Mouse (Mus musculus) liver, adult 10 weeks (tissue): ENCODE measurements around the gene Kcnc3. TPM values are rescaled to one million over a fixed set of nuclear protein-coding genes. Genes with fewer than 3 reads are reported as not detected.

Experiments
- polyA plus RNA-seq: library from polyadenylated mRNA; stranded (reverse); fragments of 350-450 nt; fragmentation: Illumina TruSeq; extraction: RNeasy Lipid Tissue Mini Kit (QIAGEN cat#74804); gene quantifications from one replicate; pipeline ENCODE4 v1.2.3, GENCODE M21; 2014; ENCODE audit warnings: low read depth, low replicate concordance

Kcnc3 gene
- polyA plus RNA-seq, result 0.56 TPM

GRCm38 (mm10) chr7:44590402-44591347, at the start of gene Kcnc3:
TSS of gene Kcnc3 (plus strand) at chr7:44590664.

DNA sequence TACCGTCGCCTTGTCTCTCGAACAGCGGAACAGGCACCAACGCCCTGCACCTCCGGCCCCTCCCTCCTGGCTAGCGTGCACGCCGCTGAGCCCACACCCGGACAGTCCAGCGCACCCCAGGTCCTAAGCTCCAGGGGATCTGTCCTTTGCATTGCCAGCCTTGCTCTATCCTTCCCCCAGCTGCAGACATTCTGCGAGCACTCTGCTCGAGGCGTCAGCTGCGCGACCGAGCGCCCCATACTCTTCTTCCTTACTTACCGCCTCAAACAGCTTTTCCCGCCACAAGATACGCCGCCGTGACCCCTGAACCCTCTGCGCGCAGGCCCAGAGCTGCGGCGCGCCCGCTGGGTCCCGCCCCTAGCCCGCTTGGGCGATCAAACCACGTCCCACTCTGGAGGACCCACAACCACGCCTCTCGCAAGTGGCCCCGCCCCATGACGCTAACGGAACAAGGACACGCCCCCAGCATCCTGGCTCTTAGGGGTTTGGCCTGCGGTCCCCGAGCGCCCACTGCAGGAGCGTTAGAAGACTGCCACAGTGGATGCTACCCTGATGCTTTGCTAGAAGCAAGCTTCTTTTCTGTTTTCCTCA, 41.9 kb upstream of the Kcnc3 start, which contains the start of gene Pold1:
TSS of gene Pold1 (minus strand) at position 353 of the 591 bp plus-strand sequence.

GRCm38 (mm10) chr7:44553826-44554225, 36.6 kb upstream of the Kcnc3 start, which contains the start of gene Nr1h2:
TSS of gene Nr1h2 (minus strand) at chr7:44553951.

GRCm38 (mm10) chr7:44572213-44572701, 18.2 kb upstream of the Kcnc3 start, which contains the start of gene Napsa:
TSS of gene Napsa (plus strand) at chr7:44572380.

Other genes starting within 250 kb of the Kcnc3 start
- gene Syt3, start 206.6 kb upstream of the Kcnc3 start, polyA plus RNA-seq, result not detected
- gene 1700008O03Rik, start 204.8 kb upstream of the Kcnc3 start, polyA plus RNA-seq, result not detected
- gene Lrrc4b, start 161.6 kb upstream of the Kcnc3 start, polyA plus RNA-seq, result not detected
- gene Aspdh, start 125.3 kb upstream of the Kcnc3 start, polyA plus RNA-seq, result 22.2 TPM
- gene Josd2, start 122.7 kb upstream of the Kcnc3 start, polyA plus RNA-seq, result 7.7 TPM
- gene Emc10, start 94.1 kb upstream of the Kcnc3 start, polyA plus RNA-seq, result 4.1 TPM
- gene Fam71e1, start 94.1 kb upstream of the Kcnc3 start, polyA plus RNA-seq, result not detected
- not detected for gene Mybpc2, start 66.0 kb upstream of the Kcnc3 start, polyA plus RNA-seq
- not detected for gene Spib, start 58.6 kb upstream of the Kcnc3 start, polyA plus RNA-seq
- gene Pold1, start 41.8 kb upstream of the Kcnc3 start, polyA plus RNA-seq, result not detected
- gene Nr1h2, start 36.7 kb upstream of the Kcnc3 start, polyA plus RNA-seq, result 2.0 TPM
- gene Napsa, start 18.3 kb upstream of the Kcnc3 start, polyA plus RNA-seq, result 0.37 TPM
- gene Myh14, start 80.2 kb downstream of the Kcnc3 start, polyA plus RNA-seq, result 0.37 TPM
- gene Izumo2, start 118.1 kb downstream of the Kcnc3 start, polyA plus RNA-seq, result not detected
- 6.2 TPM for gene Vrk3, start 157.7 kb downstream of the Kcnc3 start, polyA plus RNA-seq
- not detected for gene Zfp473, start 160.4 kb downstream of the Kcnc3 start, polyA plus RNA-seq
- gene Nup62, start 225.4 kb downstream of the Kcnc3 start, polyA plus RNA-seq, result 1.1 TPM
- gene Il4i1, start 225.7 kb downstream of the Kcnc3 start, polyA plus RNA-seq, result not detected
- gene Atf5, start 226.0 kb downstream of the Kcnc3 start, polyA plus RNA-seq, result 47.9 TPM